Mouse (Mus musculus): ENCODE measurements around the gene Fbxw24.
"Not testable (repeated sequence)": the region's sequence is repeated elsewhere in the genome, so short reads cannot be mapped to it uniquely, and the experiment has no call there.

Fbxw24 gene

DNA sequence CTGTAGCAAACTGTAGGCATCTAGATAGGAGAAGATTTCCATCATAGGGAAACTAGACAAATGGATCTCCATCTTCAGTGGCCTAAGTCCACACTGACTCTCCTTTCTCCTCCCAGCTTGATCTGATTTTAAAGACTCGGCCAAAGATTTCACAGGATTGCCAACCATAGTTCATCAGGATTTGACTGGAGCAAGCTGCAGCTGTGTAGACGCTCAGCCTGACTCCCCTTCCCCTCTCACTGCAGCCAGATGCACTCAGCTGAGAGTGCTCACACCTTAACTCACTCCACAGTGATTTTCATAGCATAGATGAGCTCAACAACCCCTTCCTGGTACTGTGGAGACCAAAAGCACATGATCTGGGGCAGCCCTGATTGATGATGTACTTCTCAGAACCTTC is at the start of gene Fbxw24:
Gene Fbxw24 (minus strand): TSS at position 101 of the 400 bp plus-strand sequence.
- DNase-seq (ENCODE audit: extremely low spot score): not testable (repeated sequence)

DNA sequence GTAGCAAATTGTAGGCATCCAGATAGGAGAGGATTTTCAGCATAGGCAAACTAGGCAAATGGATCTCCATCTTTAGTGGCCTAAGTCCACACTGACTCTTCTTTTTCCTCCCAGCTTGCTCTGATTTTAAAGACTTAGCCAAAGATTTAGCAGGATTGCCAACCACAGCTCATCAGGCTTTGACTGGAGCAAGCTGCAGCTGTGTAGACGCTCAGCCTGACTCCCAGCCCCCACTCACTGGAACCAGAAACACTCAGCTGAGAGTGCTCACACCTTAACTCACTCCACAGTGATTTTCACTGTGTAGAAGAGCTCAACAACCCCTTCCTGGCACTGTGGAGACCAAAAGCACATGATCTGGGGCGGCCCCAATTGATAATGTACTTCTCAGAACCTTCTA is 38.7 kb upstream of the Fbxw24 start, which contains the start of gene Fbxw25:
Gene Fbxw25 (minus strand): TSS at position 101 of the 400 bp plus-strand sequence.
- not testable (repeated sequence) for DNase-seq (ENCODE audit: extremely low spot score)

DNA sequence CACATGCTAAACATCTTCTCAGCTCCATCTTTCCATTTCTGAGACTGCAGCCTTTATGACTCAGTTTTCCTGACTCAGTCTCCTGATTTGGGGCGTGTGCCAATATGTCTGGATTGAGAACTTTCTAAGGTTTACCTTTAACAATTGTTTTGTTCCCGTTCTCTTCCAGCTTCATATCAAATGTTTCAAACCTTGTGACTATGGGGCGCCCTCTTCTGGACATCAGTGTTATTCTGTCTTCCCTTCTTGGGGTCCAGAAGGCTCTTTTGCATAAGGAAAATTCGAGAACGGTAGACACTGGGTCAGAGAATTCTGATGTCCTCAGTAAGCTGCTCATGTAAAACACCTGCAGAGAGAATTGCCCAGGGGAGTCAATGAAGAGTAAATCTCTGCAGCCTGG is 19.0 kb downstream of the Fbxw24 start:
- DNase-seq (ENCODE audit: extremely low spot score): not testable (repeated sequence)

DNA sequence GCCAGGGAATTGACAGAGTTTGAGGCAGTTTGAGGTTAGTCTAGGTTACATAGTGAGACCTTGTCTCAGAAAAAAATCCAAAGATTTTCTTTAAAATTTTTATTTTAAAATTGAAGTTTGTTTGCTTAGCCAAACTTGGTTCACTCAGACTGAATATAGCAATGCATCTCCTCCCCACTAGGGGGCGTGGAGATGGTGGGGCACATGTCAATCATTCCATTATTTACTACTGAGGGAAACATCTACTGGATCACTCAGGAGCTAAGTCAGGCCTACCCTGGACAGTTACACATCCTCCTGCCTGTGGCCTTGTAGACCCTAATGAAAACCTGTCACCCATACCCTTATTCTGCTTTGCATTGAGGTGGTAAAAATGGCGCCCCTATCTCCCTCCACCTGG is 23.7 kb downstream of the Fbxw24 start:
- DNase-seq (ENCODE audit: extremely low spot score): not testable (repeated sequence)

DNA sequence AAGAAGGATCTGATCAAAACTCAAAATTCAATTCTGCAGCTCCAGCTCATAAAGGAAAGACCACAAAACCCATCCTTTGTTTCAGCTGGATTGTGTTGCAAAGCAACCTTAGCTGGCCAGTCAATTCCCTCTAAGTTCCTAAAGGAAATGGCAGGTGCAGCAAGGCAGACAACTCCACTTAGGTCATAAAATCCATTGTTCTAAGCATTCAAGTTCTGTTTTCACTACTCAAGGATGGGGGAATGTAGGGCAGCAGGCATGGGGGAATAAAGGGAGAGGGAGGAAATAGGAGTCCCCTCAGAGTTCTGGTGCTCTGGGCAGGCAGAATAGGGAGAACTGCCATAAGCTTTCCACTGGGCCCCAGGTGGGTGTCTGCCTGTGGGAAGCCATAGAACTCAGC is 28.6 kb downstream of the Fbxw24 start:
- DNase-seq (ENCODE audit: extremely low spot score): no peak

DNA sequence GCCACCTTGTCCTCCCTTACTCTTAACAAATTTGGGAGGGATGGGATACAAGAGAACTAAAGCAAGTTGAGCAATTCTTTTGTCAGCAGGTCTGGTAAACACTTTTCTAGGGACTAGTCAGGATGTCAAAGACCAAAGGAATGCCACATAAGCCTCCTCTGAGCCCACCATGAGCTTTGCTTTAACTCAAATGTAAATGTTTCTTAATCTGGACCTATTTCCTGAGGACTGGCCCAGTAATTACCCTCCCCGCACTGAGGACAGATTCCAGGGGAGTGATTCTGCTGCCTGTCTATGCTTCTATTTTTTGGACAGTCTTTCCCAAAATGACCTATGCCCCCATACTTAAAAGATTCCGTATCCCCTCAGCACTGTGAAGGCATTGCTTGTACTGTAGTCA is 31.0 kb downstream of the Fbxw24 start:
- no peak for DNase-seq (ENCODE audit: extremely low spot score)

DNA sequence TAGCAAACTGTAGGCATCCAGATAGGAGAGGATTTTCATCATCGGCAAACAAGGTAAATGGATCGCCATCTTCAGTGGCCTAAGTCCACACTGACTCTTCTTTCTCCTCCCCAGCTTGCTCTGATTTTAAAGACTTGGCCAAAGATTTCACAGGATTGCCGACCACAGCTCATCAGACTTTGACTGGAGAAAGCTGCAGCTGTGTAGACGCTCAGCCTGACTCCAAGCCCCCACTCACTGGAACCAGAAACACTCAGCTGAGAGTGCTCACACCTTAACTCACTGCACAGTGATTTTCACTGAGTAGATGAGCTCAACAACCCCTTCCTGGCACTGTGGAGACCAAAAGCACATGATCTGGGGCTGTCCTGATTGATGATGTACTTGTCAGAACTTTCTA is 57.7 kb downstream of the Fbxw24 start, which contains the start of gene Fbxw15:
Gene Fbxw15 (minus strand): TSS at position 101 of the 400 bp plus-strand sequence.
- DNase-seq (ENCODE audit: extremely low spot score): not testable (repeated sequence)

DNA sequence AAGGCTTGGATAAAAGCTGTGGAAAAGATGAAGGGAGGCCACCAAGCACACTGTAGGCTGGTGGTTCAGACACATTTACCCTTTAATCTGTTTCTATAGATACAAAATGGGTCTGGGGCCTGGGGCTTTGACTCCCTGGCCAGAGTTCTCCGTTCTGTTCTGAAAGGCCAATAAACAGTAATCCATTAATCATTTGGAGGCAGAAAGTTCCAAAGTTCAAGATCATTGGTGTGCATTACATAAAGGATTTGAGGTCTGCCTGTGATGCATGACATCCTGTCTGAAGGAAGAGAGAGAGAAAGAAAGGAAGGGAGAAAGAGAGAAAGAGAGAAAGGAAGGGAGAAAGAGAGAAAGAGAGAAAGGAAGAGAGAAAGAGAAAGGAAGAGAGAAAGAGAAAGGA is 60.3 kb downstream of the Fbxw24 start:
- DNase-seq (ENCODE audit: extremely low spot score): no peak

DNA sequence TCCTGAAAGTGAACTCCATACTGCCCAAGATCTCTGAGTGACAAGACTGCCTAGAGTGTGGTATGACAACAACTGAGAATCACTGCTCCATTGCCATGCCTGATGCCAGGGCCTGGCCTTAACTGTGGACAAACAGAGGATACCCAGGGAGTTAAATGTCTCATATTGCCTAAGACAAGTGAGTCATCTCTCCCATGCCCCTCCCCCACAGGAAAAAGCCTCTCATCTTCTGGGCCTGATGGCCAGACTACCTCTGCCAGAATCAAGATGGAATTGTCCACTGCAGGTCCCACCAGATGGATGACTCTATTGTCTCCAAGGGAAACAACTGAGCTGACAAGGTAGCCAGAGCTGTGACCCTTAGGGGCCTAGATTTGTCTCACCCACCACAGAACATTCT is 63.8 kb downstream of the Fbxw24 start:
- DNase-seq (ENCODE audit: extremely low spot score): not testable (repeated sequence)

DNA sequence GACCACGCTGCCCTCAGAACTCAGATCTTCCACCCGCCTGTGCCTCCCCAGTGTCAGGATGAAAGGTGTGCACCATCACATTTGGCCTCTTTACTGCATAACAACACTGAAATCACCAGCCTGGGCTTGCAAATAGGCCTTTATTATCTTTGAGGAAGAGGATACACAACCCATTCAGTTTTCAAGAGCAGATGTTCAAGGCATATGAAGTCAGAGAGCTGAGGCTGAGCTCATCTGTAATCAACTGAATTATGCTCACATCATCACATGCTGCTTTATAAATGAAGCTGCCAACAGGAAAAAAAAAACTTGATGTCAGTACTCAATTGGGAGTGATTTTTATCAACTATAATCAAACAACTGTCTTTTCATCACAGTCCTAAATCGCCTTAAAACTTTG is 73.4 kb downstream of the Fbxw24 start:
- no peak for DNase-seq (ENCODE audit: extremely low spot score)

Data from embryo, embryonic 9.5 days (tissue).